ENCODE assay signal across 31 mouse cellular contexts in the genomic region with DNA sequence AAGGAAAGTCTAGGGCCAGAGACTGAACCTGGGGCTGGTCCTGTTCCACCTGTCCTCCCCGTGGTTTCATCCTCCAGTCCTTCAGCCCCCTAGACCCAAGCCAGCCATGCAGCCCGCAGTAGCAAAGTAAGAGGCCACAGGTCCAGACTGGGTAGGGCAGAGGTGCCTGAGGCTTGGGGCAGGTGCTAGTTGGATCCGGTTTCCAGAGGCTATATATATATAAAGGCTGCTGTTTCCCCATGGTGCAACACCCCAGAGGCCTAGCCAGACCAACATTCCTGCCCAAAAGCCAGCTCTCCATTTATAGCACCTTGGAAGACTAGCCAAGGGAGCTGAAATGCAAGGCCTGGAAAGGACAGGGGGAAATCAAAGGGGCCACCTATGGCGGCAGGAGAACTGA. TPM values are rescaled to one million over a fixed set of nuclear protein-coding genes. Genes with fewer than 3 reads are reported as not detected.
DNase-seq lines count a peak whose midpoint lies in the region; ATAC-seq and TF ChIP-seq lines count a peak whose summit lies in the region.
"Had no signal": no experiment of that assay in that cellular context is flagged by ENCODE, and none has a peak within 500 bp of the region (broad histone marks: within the 10 kb centered on the region; RNA-seq: fewer than 3 reads in every experiment).

No protein-coding gene starts in this region.

- no peaks in the 10 kb centered on the region for H3K36me3 ChIP-seq in limb, embryonic 14.5 days (ENCODE audit: control insufficient read depth, insufficient read depth, low read length)
- no peaks in the 10 kb centered on the region for H3K36me3 ChIP-seq in limb, embryonic 10.5 days
- no peaks in the 10 kb centered on the region for H3K36me3 ChIP-seq in kidney, embryonic 16.5 days (ENCODE audit: insufficient read depth, low read length)
- H3K36me3 ChIP-seq: embryonic facial prominence, embryonic 10.5 days; embryonic facial prominence, embryonic 13.5 days; forebrain, embryonic 12.5 days; forebrain, embryonic 15.5 days; heart, embryonic 10.5 days; heart, embryonic 13.5 days had no signal

- H3K27me3 ChIP-seq in limb, embryonic 14.5 days (ENCODE audit: control insufficient read depth, insufficient read depth, low read length), result peaks cover 15% of the 10 kb centered on the region
- H3K27me3 ChIP-seq in limb, embryonic 10.5 days (ENCODE audit: low read depth, poor library complexity, severe bottlenecking), result peaks cover 50% of the 10 kb centered on the region
- H3K27me3 ChIP-seq in kidney, embryonic 16.5 days (ENCODE audit: insufficient read depth, low read length), result peaks cover 19% of the 10 kb centered on the region

- H3K9me3 ChIP-seq in limb, embryonic 14.5 days (ENCODE audit: control insufficient read depth, low read length), result no peaks in the 10 kb centered on the region
- no peaks in the 10 kb centered on the region for H3K9me3 ChIP-seq in limb, embryonic 10.5 days (replicated peaks)
- H3K9me3 ChIP-seq in kidney, embryonic 16.5 days (ENCODE audit: low read length), result no peaks in the 10 kb centered on the region
- H3K9me3 ChIP-seq: embryonic facial prominence, embryonic 10.5 days; embryonic facial prominence, embryonic 13.5 days; forebrain, embryonic 12.5 days; forebrain, embryonic 15.5 days; heart, embryonic 10.5 days; heart, embryonic 13.5 days had no signal

- H3K9ac ChIP-seq in limb, embryonic 14.5 days (ENCODE audit: low read depth, low read length, severe bottlenecking), result no peak overlapping the region
- no peak overlapping the region for H3K9ac ChIP-seq in kidney, embryonic 16.5 days (replicated peaks; ENCODE audit: low read length)
- H3K9ac ChIP-seq: embryonic facial prominence, embryonic 13.5 days; forebrain, embryonic 12.5 days; forebrain, embryonic 15.5 days; heart, embryonic 13.5 days; hindbrain, embryonic 14.5 days had no signal

- no peak overlapping the region for H3K4me2 ChIP-seq in limb, embryonic 14.5 days (replicated peaks; ENCODE audit: low read depth, low read length, severe bottlenecking)
- no peak overlapping the region for H3K4me2 ChIP-seq in kidney, embryonic 16.5 days (replicated peaks; ENCODE audit: low read depth, low read length)
- H3K4me2 ChIP-seq: embryonic facial prominence, embryonic 13.5 days; forebrain, embryonic 12.5 days; forebrain, embryonic 15.5 days; heart, embryonic 13.5 days; hindbrain, embryonic 14.5 days had no signal

- TF ChIP-seq POLR2A in limb, embryonic 14.5 days (IDR thresholded peaks at IDR 0.05; ENCODE audit: borderline replicate concordance, extremely low read depth, insufficient read depth, insufficient read length), result no peak

- H3K27ac ChIP-seq in limb, embryonic 14.5 days (replicated peaks; ENCODE audit: low read depth, low read length), result no peak overlapping the region
- H3K27ac ChIP-seq in limb, embryonic 10.5 days, result no peak overlapping the region
- H3K27ac ChIP-seq in kidney, embryonic 16.5 days (ENCODE audit: low read length), result no peak overlapping the region
- H3K27ac ChIP-seq: embryonic facial prominence, embryonic 10.5 days; embryonic facial prominence, embryonic 13.5 days; forebrain, embryonic 12.5 days; forebrain, embryonic 15.5 days; heart, embryonic 10.5 days; heart, embryonic 13.5 days; hindbrain, embryonic 14.5 days; hindbrain, postnatal 0 days had no signal

- 57% methylated on average over 3 of the region's 4 CpGs for WGBS in limb, embryonic 14.5 days
- 72% methylated on average over 4 of the region's 4 CpGs for WGBS in limb, embryonic 10.5 days
- 47% methylated on average over 4 of the region's 4 CpGs for WGBS in kidney, embryonic 16.5 days

- 0 out of 2 replicates have a peak, but pooled peaks have one; percentile 39 for ATAC-seq in limb, embryonic 14.5 days (ENCODE audit: low FRiP score, low read depth)
- no peak for ATAC-seq in kidney, embryonic 16.5 days (ENCODE audit: low FRiP score, low TSS enrichment)
- ATAC-seq: CD4-positive, CD25-positive, alpha-beta regulatory T cell, adult 4 months; forebrain, embryonic 15.5 days; inflammation-experienced regulatory T-cells, adult 6 months; intestine, embryonic 16.5 days had no signal

- intact Hi-C loops in heart, postnatal 36 days (cut with DNase I), result loop anchor here (10.0 kb wide), 1 partner anchor 276 kb away; no protein-coding TSS in a partner anchor

- H3K4me3 ChIP-seq in limb, embryonic 14.5 days (replicated peaks; ENCODE audit: low read length), result no peak overlapping the region
- H3K4me3 ChIP-seq in limb, embryonic 10.5 days, result no peak overlapping the region
- no peak overlapping the region for H3K4me3 ChIP-seq in kidney, embryonic 16.5 days (ENCODE audit: low read length)
- H3K4me3 ChIP-seq: embryonic facial prominence, embryonic 10.5 days; embryonic facial prominence, embryonic 13.5 days; erythroblast, embryonic 14.5 days; forebrain, embryonic 12.5 days; forebrain, embryonic 15.5 days; heart, embryonic 10.5 days; heart, embryonic 13.5 days had no signal

- H3K4me1 ChIP-seq in limb, embryonic 14.5 days (ENCODE audit: control insufficient read depth, insufficient read depth, low read length), result no peaks in the 10 kb centered on the region
- peaks cover 3% of the 10 kb centered on the region for H3K4me1 ChIP-seq in limb, embryonic 10.5 days
- no peaks in the 10 kb centered on the region for H3K4me1 ChIP-seq in kidney, embryonic 16.5 days (ENCODE audit: insufficient read depth, low read length)
- H3K4me1 ChIP-seq: heart, embryonic 13.5 days had no signal

- DNase-seq in heart, adult 18-20 months, result peak; percentile 18 to 22
- no peak for DNase-seq in heart, postnatal 36 days
- no peak for DNase-seq in limb, embryonic 14.5 days (ENCODE audit: low spot score)
- DNase-seq in limb, embryonic 10.5 days (ENCODE audit: low spot score), result no peak
- DNase-seq in gastrocnemius, postnatal 25 days, result peak; percentile 67
- DNase-seq in skeletal muscle tissue, adult 2 months (ENCODE audit: low read depth, low spot score), result peak; percentile 91
- DNase-seq in layer of hippocampus, postnatal 25 days (ENCODE audit: extremely low spot score in 1 of 2, low spot score in 1 of 2), result no peak
- DNase-seq: adrenal gland, adult 2 months; adrenal gland, postnatal 14 days; cerebellum, adult 11-12 months; cerebellum, adult 8-10 months; cerebellum, postnatal 10 days; cerebellum, postnatal 36 days; embryo, embryonic 11 days had no signal

RNA-seq across cellular contexts. Expression of a gene that starts 5.2 kb away (rescaled TPM):
- not detected for total RNA-seq in heart, adult 18-20 months (2021)
- total RNA-seq in heart, postnatal 36 days (2021), result not detected
- 80.4 and 111 TPM in 2 replicates for polyA plus RNA-seq in limb, embryonic 14.5 days (2012; rRNA removed)
- 42.4 and 48.0 TPM in 2 replicates for polyA plus RNA-seq in limb, embryonic 14.5 days (2014; fragmentation: Nextera tagmentation; extraction: Ambion mirVana)
- 1.3 and 13.8 TPM in 2 replicates for polyA plus RNA-seq in limb, embryonic 10.5 days (2016; fragmentation: Nextera tagmentation; extraction: Ambion mirVana)
- total RNA-seq in gastrocnemius, postnatal 25 days (2021), result 10 to 100 TPM; 17.7 to 17.8 TPM
- 0.69 and 0.81 TPM in 2 replicates for polyA plus RNA-seq in kidney, embryonic 16.5 days (2015; fragmentation: Nextera tagmentation; extraction: Ambion mirVana)
- total RNA-seq in layer of hippocampus, postnatal 25 days (2021), result not detected
- total RNA-seq: adrenal gland, adult 2 months; adrenal gland, postnatal 14 days; granulocyte monocyte progenitor cell, adult 5-6 weeks; heart, postnatal 25 days; MEL had no signal
- polyA plus RNA-seq: adrenal gland, adult 2 months; CD4-positive, CD25-positive, alpha-beta regulatory T cell, adult 4 months; erythroblast, embryonic 14.5 days; inflammation-experienced regulatory T-cells, adult 6 months had no signal

RNA-seq across cellular contexts. Expression of a gene that starts 25.2 kb away (rescaled TPM):
- total RNA-seq in heart, adult 18-20 months (2021), result under 1 TPM; 0.41 to 0.45 TPM
- total RNA-seq in heart, postnatal 36 days (2021), result under 1 TPM; 0.14 to 0.17 TPM
- polyA plus RNA-seq in limb, embryonic 14.5 days (2012; rRNA removed), result 0.28 and 0.40 TPM in 2 replicates
- polyA plus RNA-seq in limb, embryonic 14.5 days (2014; fragmentation: Nextera tagmentation; extraction: Ambion mirVana), result 0.07 and 0.11 TPM in 2 replicates
- 0.03 TPM in 1 of 2 replicates, not detected in the other for polyA plus RNA-seq in limb, embryonic 10.5 days (2016; fragmentation: Nextera tagmentation; extraction: Ambion mirVana)
- 10 to 100 TPM; 50.0 to 65.5 TPM for total RNA-seq in gastrocnemius, postnatal 25 days (2021)
- 0.04 TPM in 1 of 2 replicates, not detected in the other for polyA plus RNA-seq in kidney, embryonic 16.5 days (2015; fragmentation: Nextera tagmentation; extraction: Ambion mirVana)
- 100 to 1,000 TPM; 105 to 112 TPM for total RNA-seq in layer of hippocampus, postnatal 25 days (2021)
- total RNA-seq: granulocyte monocyte progenitor cell, adult 5-6 weeks; MEL had no signal
- polyA plus RNA-seq: heart, embryonic 16.5 days had no signal

Comparison
In these comparisons a context has a peak if more than half of its experiments do, and no peak if none do; other contexts are left out.
1. DNase-seq: peak in heart, adult 18-20 months (2 of 2), gastrocnemius, postnatal 25 days (single experiment) and skeletal muscle tissue, adult 2 months (single experiment); none in heart, postnatal 36 days (0 of 2), limb, embryonic 14.5 days (single experiment), limb, embryonic 10.5 days (single experiment) and layer of hippocampus, postnatal 25 days (0 of 2).
2. RNA of a gene that starts 5.2 kb away (total RNA-seq): 17.7 to 17.8 TPM in gastrocnemius, postnatal 25 days; not detected in heart, postnatal 36 days, not detected in layer of hippocampus, postnatal 25 days and not detected in heart, adult 18-20 months; every median in the first group is over 10 times any median in the second.
3. RNA of a gene that starts 25.2 kb away (total RNA-seq): 105 to 112 TPM in layer of hippocampus, postnatal 25 days and 50.0 to 65.5 TPM in gastrocnemius, postnatal 25 days; 0.41 to 0.45 TPM in heart, adult 18-20 months and 0.14 to 0.17 TPM in heart, postnatal 36 days; every median in the first group is over 10 times any median in the second.